Mouse (Mus musculus): ENCODE measurements around the gene Gm28038. TPM values are rescaled to one million over a fixed set of nuclear protein-coding genes. Genes with fewer than 3 reads are reported as not detected.

The Gm28038 gene
- total RNA-seq, 2 experiments from 2014 or later, result not detected

GRCm38 (mm10) chr2:30349196-30349595 is 68.4 kb downstream of the Gm28038 start:
- DNase-seq, result no peak

Other genes starting within 250 kb of the Gm28038 start
- 1 to 10 TPM; 4.7 to 5.4 TPM for gene Wdr34, start 232.2 kb upstream of the Gm28038 start, total RNA-seq (2021)
- 100 to 1,000 TPM; 128 to 134 TPM for gene Set, start 223.7 kb upstream of the Gm28038 start, total RNA-seq (2021)
- gene Pkn3, start 203.4 kb upstream of the Gm28038 start, total RNA-seq (2021), result 1 to 10 TPM; 4.5 to 8.3 TPM
- gene Zdhhc12, start 187.4 kb upstream of the Gm28038 start, total RNA-seq (2021), result 1 to 10 TPM; 3.4 to 4.2 TPM
- gene Zer1, start 156.5 kb upstream of the Gm28038 start, total RNA-seq (2021), result 10 to 100 TPM; 18.9 to 21.7 TPM
- 10 to 100 TPM; 14.0 to 18.0 TPM for gene Tbc1d13, start 147.3 kb upstream of the Gm28038 start, total RNA-seq (2021)
- 10 to 100 TPM; 31.1 to 36.6 TPM for gene Endog, start 109.5 kb upstream of the Gm28038 start, total RNA-seq (2021)
- gene Spout1, start 102.6 kb upstream of the Gm28038 start, total RNA-seq (2021), result 1 to 10 TPM; 7.4 to 7.6 TPM
- 10 to 100 TPM; 13.6 to 16.0 TPM for gene Kyat1, start 75.2 kb upstream of the Gm28038 start, total RNA-seq (2021)
- 10 to 100 TPM; 21.2 to 22.1 TPM for gene Lrrc8a, start 43.3 kb upstream of the Gm28038 start, total RNA-seq (2021)
- under 1 TPM; 0.42 to 0.86 TPM for gene Gm28035, start 40.5 kb upstream of the Gm28038 start, total RNA-seq (2021)
- gene Phyhd1, start 14.8 kb upstream of the Gm28038 start, total RNA-seq (2021), result 10 to 100 TPM; 11.3 to 12.4 TPM
- 10 to 100 TPM; 17.3 to 18.3 TPM for gene Dolk, start 5.3 kb downstream of the Gm28038 start, total RNA-seq (2021)
- 10 to 100 TPM; 15.9 to 18.1 TPM for gene Nup188, start 5.4 kb downstream of the Gm28038 start, total RNA-seq (2021)
- 10 to 100 TPM; 32.2 to 37.9 TPM for gene Sh3glb2, start 78.3 kb downstream of the Gm28038 start, total RNA-seq (2021)
- gene Miga2, start 83.2 kb downstream of the Gm28038 start, total RNA-seq (2021), result 10 to 100 TPM; 19.4 to 31.1 TPM
- 10 to 100 TPM; 10.9 to 14.3 TPM for gene Dolpp1, start 111.2 kb downstream of the Gm28038 start, total RNA-seq (2021)
- 100 to 1,000 TPM; 228 to 262 TPM for gene Crat, start 134.8 kb downstream of the Gm28038 start, total RNA-seq (2021)
- 100 to 1,000 TPM in 1 of 2 experiments, 10 to 100 TPM in 1; 95.1 to 101 TPM for gene Ptpa, start 135.0 kb downstream of the Gm28038 start, total RNA-seq (2021)
- gene Ier5l, start 193.2 kb downstream of the Gm28038 start, total RNA-seq (2021), result 1 to 10 TPM; 4.8 to 7.4 TPM

Measured in gastrocnemius, postnatal 10 days (tissue).